Mouse (Mus musculus) c-Kit-positive CD71-positive TER-119-positive erythroid progenitor cells, embryonic 14.5 days (primary cell): ENCODE measurements at regions not wholly inside any gene's neighbourhood (a gene's known extent, or its start where the extent isn't known, plus 50 kb on each side); places are given as distances from the start of the nearest gene placed in this dataset.

Experiments used
- DNase-seq: peaks from one replicate; pipeline ENCODE4 v3.0.0-alpha.2; 2013; ENCODE audit warnings: low spot score

DNA sequence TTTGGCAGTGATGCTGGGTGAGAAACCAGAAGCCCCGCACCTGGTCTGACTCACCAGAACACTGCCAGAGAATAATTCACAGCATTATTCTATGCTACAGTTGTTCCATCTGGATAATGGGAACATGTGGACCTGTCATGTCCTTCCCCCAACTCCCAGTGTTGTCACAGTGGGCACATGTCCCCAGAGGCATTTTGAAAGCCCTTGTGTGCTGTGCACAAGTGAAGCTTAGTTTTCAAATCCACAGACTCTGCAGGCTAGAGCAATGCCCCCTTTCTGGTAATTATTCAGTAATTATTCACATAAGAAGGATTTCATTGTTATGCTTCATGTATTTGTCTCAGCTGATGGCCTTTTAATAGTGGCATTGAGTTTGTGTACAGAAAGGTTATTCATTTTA lies 146.7 kb downstream of the Slc4a3 start:
- DNase-seq = no peak

DNA sequence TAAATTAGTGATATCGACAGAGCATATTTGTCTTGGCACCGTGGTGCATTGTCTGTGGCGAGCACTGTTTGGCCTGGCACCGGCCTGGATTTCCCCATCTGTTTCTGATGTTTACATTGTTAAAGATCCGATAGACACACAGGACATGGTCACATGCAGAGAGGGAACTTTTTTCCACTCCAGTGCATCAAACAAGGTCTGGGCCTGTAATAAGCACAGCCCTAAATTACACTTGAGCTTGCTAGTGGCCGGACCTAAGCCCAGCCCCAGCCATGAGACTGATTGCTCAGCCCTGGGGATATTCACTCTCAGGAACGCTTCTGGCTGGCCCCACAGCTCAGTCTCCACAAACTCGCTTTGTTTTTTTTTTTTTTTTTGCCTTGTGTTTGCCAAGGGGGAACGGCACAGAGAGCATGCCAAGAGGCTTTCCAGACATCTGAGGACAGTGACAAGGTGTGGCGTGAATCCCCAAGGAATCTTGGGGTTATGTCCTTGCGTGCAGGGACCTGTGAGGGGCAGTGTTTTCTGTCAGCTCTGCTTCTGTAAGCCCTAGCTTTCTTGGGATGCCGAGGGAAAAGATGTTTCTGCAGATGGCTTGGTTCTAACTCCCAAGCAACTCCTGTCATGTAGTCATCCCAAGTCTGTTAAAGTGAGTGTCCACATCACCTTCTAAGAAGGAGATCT lies 147.3 kb downstream of the Slc4a3 start:
- DNase-seq = no peak

DNA sequence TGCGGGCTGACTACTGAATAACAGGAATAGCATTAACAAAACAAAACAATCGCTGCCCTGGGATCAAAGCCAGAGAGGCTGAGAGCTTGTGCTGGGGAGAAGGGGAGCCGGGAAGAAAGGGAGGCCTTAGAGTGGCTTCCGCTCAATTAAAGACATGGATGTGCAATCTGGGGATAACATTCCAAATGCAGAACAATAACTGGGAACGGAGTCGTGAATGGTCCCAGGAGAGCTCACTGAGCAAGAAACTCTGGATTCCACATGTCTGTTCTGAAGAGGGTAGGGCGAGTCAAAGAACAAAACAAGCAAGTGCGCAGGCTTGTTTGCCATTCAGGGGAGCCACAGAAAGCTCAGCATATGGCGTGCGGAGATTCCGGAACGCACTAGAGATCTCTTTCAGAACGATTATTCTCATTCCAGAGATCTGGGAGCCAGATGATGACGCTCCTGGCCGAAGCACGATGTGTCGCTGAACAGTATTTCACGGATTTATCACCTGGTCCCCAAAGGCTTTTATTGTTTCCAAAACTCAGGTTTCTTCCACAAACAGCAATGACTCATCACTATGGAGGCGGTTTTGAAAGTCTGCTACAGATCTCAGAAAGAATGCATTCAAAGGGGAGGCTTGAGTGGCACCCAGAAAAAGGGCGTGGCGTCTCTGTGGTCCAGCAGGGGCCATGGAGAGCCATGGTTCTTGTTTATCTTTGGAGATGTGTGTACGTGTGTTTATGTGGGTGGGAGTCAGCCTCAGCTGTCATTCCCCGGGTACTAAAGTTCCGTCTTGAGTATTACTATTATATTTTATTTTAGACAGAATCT lies 159.0 kb downstream of the Slc4a3 start:
- no peak for DNase-seq

DNA sequence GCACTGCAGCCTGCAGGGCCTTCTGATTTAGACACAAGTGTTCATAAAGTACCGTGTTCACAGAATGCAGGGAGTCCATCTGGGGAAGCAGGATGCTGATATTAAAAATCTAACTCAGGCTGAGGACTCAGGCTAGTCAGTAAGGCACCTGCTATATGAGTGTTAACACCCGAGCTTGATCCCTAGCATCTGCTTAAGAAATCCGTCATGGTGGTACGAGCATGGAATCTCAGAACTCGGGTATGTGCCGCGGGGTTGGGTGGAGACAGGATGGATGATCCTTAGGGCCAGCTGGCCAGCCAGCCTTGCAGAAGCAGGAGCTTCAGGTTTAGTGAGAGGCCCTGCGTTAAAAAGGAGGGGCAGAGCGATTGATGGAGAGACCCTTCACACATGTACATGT lies 160.1 kb downstream of the Slc4a3 start:
- DNase-seq = no peak

DNA sequence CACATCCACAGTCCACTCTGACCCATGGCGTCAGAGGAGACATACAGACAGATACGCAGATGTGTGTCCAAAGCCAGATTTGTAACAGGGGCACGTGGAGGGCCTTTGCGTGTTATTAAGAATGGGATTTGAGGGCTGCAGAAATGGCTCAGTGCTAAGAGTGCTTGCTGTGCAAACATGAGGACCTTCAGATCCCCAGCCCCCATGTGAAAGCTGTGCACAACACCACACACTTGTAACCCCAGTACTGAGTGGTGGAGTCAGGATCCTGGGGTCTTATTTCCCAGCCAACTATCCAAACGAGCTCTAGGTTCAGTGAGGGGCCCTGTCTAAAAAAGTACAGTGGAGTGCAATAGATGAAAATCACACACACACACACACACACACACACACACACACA lies 177.4 kb downstream of the Slc4a3 start:
- no peak for DNase-seq

DNA sequence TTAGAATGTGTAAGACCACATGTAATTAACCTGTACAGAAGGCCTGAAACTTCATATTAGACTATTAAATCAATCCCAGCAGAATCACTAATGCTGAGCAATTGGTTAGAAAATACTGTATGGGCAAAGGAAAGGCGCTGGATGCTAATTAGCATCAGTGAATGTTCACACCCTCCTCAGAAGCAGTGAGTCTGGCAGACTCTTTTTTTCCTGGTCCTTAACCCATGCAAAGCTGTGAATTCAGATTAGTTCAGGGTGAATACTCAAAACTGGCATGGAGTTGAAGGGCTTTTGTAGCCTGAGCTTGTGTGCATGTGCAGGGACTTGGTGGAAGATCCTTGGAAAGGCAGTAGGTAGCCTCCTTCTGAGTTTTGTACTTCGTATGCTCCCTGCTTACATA lies 179.3 kb downstream of the Slc4a3 start:
- no peak for DNase-seq

DNA sequence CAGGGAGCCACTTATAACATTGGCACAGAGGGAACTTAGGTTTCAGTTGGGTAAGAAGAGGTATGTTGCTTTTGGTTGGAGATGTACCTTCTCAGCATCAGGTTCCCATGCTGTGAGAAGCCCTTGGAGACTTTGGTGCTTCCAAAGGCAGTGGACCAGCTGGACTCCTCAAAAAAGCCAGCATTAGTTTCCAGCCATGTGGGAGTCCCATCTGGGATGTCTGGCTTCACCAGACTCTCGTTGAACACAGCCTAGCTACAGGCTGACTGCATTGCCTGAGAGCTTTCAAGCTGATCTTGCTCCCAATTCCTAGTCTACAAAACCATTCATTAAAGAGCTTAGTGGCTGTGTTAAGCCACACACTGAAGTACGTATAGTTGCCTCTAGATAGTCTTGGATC lies 182.8 kb downstream of the Slc4a3 start:
- no peak for DNase-seq

DNA sequence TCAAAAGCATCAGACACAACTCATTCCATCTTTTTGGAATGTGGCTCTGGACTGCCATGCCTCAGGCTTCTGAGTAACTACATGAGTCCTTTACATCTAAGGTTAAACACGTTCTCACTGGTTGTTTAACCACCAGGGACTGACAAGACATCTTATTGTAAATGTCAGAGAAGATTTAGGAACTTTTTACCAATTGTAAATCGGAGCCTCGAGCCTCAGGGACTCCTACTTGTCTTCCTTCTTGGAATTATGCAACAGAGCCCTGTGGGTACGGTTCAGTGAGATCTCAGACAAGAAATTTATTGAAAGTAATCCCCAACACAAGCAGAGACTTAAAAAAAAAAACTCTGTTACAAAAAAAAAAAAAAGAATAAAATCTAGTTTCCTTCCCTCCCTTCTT lies 187.7 kb downstream of the Slc4a3 start:
- DNase-seq = no peak

DNA sequence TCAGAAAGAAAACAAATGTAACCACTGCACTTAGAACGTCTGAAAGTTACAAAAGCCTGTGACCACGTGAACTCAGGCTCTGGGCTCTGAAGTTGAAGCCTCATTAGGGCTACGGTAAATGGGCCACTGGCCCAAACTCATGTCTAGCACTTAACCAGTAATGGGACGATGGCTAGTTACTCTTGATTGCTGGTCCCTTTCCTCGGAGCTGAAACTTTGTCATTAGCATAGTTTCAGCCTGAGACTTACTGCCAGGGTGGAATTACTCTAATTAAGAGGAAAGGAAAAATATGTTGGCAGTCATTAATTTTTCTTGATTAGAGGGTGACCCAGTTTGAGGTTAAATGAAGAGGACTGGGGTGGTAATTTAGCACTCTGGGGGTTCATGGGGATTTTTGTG lies 192.6 kb downstream of the Slc4a3 start:
- no peak for DNase-seq

DNA sequence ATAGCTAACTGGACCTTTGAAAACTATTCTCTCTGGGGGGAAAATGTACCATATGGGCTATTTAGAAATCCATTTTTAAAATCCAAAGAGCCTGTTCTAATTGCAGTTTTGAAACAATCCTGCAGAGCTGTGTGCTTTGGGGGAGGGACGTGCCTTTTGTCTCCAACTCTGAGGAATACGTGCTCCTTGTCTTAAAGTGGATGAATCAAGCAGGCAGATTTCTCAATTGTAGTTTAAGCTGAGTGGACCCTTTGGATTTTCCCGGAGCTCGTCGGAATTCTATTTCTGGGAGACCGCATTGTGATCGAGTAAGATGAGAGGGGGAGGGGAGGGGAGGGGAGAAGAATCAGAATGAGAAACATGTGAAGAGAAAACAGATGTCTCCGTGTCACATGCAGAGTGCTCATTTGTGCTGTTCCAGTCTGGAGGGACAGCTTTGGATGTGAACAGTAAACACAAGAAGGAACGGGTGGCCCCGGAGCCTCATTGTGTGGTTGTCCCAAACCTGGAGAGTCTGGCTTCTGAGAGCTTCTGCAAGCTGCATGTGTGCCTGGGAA lies 203.7 kb downstream of the Slc4a3 start:
- no peak for DNase-seq

DNA sequence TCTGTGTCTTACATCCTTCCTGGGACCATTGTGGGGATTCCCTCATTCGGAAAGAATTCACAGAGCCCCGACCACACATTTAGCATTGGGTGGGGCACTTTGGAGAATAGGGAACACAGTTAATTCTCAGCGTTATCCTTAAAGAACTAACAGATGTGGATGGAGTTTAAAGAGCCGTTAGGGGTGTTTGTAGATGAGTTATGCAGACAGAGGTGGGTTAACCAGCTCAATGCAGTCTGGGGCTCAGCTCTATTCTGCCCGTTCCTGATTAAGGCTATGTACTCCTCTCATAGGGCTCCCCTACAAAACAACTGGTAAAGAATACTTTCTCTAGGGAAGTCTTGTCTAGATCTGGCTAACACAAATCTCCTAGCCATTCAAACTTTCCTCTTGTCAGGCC lies 226.1 kb downstream of the Slc4a3 start:
- no peak for DNase-seq

DNA sequence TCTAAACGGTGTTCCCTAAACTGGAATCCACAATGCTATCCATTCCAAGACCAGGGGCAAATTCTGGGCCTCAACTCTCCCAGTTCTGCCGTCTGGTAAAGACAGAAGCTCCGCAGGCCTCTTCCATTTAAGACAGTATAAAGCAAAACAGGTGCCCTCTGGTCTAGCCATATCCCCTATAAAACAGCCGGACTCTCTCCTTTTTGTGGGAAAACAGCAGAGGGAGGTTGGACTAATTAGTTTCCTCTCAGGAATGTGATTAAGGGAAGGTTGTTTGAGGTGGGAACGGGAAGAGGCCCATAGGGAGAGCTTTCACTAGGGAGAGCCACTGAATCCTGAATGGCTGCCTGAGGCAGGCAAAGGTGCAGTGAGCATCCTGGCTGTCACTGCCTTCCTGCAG lies 226.9 kb downstream of the Slc4a3 start:
- DNase-seq = no peak

DNA sequence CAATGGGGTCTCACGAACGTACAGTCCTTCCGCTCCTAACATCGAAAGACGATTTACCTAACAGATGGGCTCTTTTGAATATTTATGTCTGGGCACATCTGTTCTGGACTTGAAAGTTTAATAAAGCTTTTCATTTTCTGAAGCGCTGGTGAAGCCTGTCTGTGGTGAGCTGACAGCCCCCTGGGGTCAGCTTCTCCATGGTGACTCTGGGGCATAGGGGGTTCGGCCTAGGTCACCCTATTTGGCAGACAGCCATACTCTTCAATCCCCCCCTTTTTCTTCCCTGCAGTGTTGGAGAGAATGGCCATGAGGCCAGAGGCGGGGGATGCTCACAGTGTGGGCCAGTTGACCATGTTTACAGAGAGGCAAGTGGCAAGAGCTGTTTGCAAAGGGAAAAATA lies 232.8 kb downstream of the Slc4a3 start:
- DNase-seq = no peak

DNA sequence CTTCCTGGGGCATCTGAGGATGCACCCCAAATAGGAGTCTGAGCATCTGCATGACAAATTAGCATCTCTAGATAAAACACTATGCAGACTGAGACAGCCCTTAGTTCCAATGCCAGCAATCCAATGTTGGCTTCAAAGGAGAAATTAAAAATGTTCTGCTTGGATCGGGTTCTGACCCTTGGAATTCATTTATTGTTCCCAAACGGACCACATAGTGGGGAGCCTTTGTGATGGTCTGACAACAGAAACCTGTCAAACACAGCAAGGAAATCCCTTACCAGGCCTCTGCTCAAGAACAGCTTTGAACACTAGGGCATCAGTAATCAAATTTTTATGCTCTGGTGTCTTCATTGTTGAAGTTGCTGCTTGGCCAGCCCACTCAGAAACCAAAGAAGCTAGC lies 237.1 kb downstream of the Slc4a3 start:
- no peak for DNase-seq

DNA sequence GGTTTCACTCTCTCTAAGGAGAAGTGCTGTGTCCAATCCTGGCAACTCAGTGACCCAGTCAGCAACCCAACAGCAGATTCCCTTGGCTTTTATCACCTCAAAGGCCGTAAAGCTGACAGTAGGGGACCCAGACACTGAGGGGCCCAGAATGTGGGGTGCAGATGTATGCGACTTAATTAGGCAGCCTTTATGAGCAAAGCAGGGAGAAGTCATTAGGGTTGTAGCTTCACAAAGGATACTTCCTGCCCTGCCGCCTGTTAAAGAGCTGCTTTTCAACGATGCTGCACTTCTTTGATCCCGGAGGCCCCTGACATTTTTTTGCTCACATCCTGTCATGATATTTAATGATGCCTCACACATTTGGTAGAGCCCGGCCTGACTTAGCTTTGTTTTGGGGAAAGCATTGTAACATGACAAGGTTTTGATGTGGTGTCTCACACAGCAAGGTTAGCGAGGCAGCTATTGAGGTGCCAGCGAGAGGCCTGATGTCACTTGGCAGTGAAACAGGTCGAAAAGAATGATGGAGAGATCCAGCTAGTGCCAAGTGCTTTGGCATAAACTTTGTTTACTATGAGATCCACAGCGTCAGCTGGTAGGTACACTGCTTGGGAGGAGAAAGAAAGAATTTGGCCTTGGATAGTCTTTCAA lies 240.2 kb downstream of the Slc4a3 start:
- no peak for DNase-seq

DNA sequence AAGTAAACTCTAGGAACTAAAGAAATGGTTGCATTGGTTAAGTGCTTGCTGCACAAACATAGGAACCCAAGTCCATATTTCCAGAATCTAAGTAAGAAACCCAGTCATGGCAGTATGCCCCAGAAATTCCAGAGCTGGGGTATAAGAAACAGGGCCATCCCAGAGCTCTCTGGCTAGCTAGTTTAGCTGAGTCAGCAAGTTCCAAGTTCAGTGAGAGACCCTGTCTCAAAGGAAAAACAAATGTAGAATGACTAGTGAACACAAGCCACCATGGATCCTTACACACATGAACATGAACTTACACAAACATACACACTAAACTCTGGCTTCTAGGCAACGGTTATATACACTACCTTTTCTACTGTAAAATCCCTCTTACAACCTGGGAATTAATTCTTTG lies 245.4 kb downstream of the Slc4a3 start:
- DNase-seq = no peak

DNA sequence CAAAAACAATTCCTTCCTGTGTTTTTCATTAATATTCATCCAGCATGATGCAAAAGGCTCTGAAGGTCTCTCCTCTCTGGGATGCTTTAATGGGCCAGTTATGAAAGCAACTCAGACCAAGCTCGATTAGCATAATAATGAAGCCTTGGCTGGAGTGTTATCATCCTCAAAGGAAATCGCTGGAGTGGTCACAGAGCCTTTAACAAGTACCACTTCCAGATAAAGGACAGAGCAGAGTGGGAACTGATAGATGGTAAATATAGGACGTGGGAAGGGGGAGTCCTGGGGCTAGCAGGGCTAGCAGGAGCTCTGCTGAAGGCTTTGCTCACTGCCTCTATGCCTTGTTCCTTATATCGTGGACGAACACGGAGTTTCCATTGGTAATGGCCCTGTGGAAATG lies 251.7 kb downstream of the Slc4a3 start:
- no peak for DNase-seq

DNA sequence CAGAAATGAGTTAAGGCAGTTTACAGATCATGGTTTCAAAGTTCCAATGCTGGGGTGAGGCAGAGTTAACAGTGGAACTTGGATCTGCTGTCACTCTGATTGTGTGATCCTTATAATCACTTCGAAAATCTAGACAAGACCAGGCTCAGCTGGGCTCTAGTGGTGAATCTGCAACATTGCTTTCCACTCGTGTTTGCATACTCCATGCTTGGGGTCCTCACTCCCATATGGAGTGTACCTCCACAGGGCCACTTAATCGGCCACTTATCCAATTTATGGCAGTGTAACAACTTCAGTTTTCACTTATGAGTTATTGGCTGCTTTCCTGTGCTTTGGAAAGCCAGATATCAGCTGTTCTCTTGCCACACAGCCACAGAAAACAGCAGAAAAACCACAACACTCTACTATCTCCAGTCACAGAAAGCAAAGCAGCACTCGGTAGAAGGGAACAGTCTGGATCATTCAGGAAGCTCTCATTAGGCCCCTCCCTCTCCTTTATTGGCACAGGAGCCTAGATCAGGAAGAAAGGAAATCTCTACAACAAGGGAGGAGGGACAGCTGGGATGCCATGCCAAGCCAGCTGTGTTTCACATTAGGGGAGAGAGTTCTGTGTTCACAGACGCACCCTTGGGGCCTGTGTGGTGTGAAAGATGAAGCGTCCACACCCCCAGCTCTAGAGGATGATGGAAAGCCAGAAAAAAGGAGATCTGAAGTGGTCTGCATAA lies 252.5 kb downstream of the Slc4a3 start:
- no peak for DNase-seq

DNA sequence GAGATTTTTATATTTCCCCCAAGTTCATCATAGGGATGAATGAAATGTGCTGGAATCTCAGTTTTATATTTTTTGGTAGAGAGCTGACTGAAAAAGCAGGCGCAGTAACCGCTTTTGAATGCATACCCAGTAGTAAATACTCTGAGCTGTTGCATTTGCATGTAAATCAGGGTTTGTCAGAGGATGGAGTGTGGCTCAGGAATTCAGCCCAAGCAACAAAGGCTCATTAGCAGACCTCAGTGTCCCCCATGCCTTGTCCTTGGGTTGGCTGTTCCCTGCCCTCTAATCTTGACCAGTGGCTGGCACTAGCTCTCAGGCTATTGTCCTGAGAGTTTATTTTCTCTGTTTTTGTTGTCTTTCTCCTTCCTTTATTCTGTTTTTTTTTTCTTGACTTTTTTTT lies 258.4 kb downstream of the Slc4a3 start:
- no peak for DNase-seq

DNA sequence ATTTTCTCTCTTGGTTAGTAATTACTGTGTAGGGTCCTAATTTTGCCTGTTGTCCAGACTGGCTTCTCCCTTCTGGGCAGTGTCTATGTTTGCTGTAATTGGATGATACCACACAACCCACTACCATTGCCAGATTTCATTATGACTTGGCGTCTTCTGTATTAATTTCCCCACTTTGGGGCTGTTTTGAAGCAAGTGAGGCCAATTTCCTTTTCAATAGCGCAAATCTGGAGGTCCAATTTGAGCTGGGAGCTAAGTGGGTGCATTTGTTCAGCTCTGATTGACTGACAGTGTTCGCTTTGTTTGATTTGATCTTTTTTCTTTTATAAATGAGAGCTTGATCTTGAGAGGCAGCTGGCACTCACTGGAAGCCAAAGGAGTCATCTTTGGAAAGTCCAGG lies 266.4 kb downstream of the Slc4a3 start:
- no peak for DNase-seq

DNA sequence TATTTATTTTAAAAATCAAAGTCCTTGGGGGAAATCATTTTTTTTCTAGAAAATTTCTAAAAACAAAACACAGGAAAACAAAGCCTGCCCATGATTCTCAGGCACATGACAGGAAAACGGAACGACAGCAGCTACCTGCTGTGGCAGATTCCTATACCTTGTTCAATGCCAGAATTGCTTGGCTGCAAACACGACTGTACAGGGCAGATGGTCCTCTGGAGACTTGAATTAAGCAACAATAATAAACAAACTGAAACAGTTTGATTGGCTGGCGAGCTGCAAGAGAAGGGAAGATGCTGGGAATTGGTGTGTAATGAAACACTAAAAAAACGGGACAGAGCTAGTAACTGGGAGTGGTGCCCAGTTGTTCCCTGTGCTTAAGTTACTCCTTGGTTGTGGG lies 280.1 kb downstream of the Slc4a3 start:
- no peak for DNase-seq

DNA sequence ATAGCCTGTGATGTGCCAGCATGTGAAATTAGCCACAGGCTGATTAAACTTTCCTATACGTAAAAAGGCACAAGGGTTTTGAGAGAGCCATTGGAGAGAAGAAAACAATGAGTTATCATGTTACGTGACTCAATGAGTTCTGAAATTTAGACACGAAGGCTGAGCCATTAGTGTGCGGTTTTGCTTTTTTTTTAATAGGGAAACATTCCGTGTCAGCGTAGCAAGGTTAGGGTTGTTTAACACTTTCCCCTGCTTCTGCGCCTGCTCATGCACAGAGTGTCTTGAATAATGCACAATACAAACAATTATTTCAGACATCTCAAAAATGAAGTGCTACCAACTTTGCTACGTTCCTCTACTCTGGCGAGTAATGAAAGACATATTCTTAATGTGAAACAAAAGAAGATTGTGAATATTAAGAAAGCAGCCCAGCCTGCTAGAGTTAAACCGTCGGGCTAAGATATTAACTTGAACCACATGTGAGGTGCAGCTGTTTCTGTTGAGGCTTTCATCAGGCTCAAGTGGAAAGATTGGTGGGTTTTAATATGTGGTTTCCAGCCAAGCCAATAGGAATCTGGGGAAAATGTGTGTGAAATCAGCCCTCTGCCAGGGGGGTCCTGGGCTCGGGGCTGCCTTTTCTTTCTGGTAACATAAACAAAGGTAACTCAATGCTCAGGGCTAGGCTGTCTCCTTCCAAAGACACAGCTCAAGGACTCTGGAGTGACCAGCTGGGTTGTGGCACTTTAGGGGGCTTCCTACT lies 287.2 kb downstream of the Slc4a3 start:
- DNase-seq = no peak
